Mouse (Mus musculus) limb, embryonic 15.5 days (tissue): ENCODE measurements around the gene Robo2. TPM values are rescaled to one million over a fixed set of nuclear protein-coding genes. Genes with fewer than 3 reads are reported as not detected.
"Not testable (repeated sequence)": the region's sequence is repeated elsewhere in the genome, so short reads cannot be mapped to it uniquely, and the experiment has no call there.

Source experiments
- ATAC-seq: fragments of 200-750 bp; cut with Nextera tagmentation; 2 replicates; pipeline ENCODE4 v1.8.0; 2017; ENCODE audit warnings: low read depth, moderate TSS enrichment; ENCODE audit not compliant: insufficient number of reproducible peaks, low FRiP score, low TSS enrichment
- H3K27ac ChIP-seq: fragments of 300-500 bp; sonication (generic); 2 replicates; pipeline ENCODE4 v1.5.1; 2015; ENCODE audit warnings: moderate library complexity, mild to moderate bottlenecking, inconsistent platforms
- H3K27me3 ChIP-seq: fragments of 300-500 bp; sonication (generic); 2 replicates; pipeline ENCODE4 v1.6.1; 2015; ENCODE audit warnings: inconsistent platforms
- H3K36me3 ChIP-seq: fragments of 300-500 bp; sonication (generic); 2 replicates; pipeline ENCODE4 v1.6.1; 2015; ENCODE audit warnings: inconsistent platforms
- H3K4me1 ChIP-seq: fragments of 300-500 bp; sonication (generic); 2 replicates; pipeline ENCODE4 v1.6.1; 2015; ENCODE audit warnings: inconsistent platforms
- H3K4me2 ChIP-seq: fragments of 300-500 bp; sonication (generic); 2 replicates; pipeline ENCODE4 v1.6.1; 2015; ENCODE audit warnings: mild to moderate bottlenecking, inconsistent platforms
- H3K4me3 ChIP-seq: fragments of 300-500 bp; sonication (generic); 2 replicates; pipeline ENCODE4 v1.5.1; 2015; ENCODE audit warnings: mild to moderate bottlenecking, inconsistent platforms
- H3K9ac ChIP-seq: fragments of 300-500 bp; sonication (generic); 2 replicates; pipeline ENCODE4 v1.6.1; 2015; ENCODE audit warnings: inconsistent platforms
- H3K9me3 ChIP-seq: fragments of 300-500 bp; sonication (generic); 2 replicates; pipeline ENCODE4 v1.6.1; 2016; ENCODE audit warnings: inconsistent platforms
- WGBS: fragments of 180-500 bp; shearing (Covaris S2); methylation state at CpG from one replicate; pipeline ENCODE4 v1.1.7; 2015; 5-methylcytosine and 5-hydroxymethylcytosine counted together
- polyA plus RNA-seq: library from polyadenylated mRNA; unstranded; fragments of >200 nt; fragmentation: Nextera tagmentation; extraction: Ambion mirVana; gene quantifications from 2 replicates; pipeline ENCODE4 v1.2.1, GENCODE M21; 2015

Gene Robo2
- polyA plus RNA-seq, 1 experiment from 2014 or later = 60.7 TPM

DNA sequence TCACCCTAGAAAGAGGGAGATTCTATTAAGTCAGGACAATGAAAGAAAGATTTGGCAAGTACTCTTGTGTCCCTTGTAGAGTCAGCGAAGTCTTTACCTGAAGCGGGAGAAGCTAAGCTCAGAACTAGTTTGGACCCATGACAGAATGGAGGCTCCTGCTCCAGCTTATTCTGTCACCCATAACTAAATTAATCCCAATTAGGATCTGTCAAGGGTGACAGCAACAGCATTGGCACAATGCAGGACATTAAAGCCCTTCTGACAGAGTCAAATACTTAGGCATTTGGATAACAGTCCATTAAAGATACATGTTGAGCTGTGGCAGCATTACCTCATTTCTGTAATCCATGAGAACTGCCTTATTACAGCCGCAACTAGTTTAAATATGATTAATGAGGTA, 298.5 kb downstream of the Robo2 start:
- Histone ChIP-seq H3K4me1 (no peaks in the 10 kb centered on the region), H3K9me3 (no peaks in the 10 kb centered on the region), H3K27ac (no peak overlapping the region), H3K4me2 (no peak overlapping the region), H3K4me3 (no peak overlapping the region), H3K27me3 (no peaks in the 10 kb centered on the region), H3K9ac (no peak overlapping the region), H3K36me3 (no peaks in the 10 kb centered on the region)
- no peak for ATAC-seq
- WGBS = 73% methylated on average over 3 of the region's 3 CpGs

- WGBS = 73% methylated on average over 4 of the region's 4 CpGs
Measured at GRCm38 (mm10) chr16:74111101-74111500, 300.5 kb downstream of the Robo2 start.

GRCm38 (mm10) chr16:74104449-74104848, 307.2 kb downstream of the Robo2 start:
- ATAC-seq, H3K4me1 ChIP-seq, H3K36me3 ChIP-seq, H3K4me3 ChIP-seq, H3K27ac ChIP-seq, H3K4me2 ChIP-seq, H3K9me3 ChIP-seq, H3K27me3 ChIP-seq, H3K9ac ChIP-seq: not testable (repeated sequence)
- whole genome bisulfite sequencing = 72% methylated on average over 8 of the region's 8 CpGs

More at GRCm38 (mm10) chr16:74111101-74111500, 300.5 kb downstream of the Robo2 start:
- no peaks in the 10 kb centered on the region for H3K36me3 ChIP-seq
- H3K27me3 ChIP-seq = no peaks in the 10 kb centered on the region
- no peak overlapping the region for H3K9ac ChIP-seq
- no peaks in the 10 kb centered on the region for H3K9me3 ChIP-seq
- no peak overlapping the region for H3K4me3 ChIP-seq
- no peak overlapping the region for H3K4me2 ChIP-seq
- no peak for ATAC-seq
- no peaks in the 10 kb centered on the region for H3K4me1 ChIP-seq
- no peak overlapping the region for H3K27ac ChIP-seq

- H3K36me3 ChIP-seq = no peaks in the 10 kb centered on the region
- no peak overlapping the region for H3K4me2 ChIP-seq
- H3K27ac ChIP-seq = peak overlapping the region; percentile 44
- no peaks in the 10 kb centered on the region for H3K27me3 ChIP-seq
- WGBS = 31% methylated on average over 7 of the region's 7 CpGs
- H3K9me3 ChIP-seq = no peaks in the 10 kb centered on the region
- H3K9ac ChIP-seq = no peak overlapping the region
- ATAC-seq = peak; percentile 69
- H3K4me1 ChIP-seq = peaks cover 12% of the 10 kb centered on the region; the same call in 1 of the 2 replicates
- no peak overlapping the region for H3K4me3 ChIP-seq
Measured at GRCm38 (mm10) chr16:74092997-74093801, 318.4 kb downstream of the Robo2 start.

DNA sequence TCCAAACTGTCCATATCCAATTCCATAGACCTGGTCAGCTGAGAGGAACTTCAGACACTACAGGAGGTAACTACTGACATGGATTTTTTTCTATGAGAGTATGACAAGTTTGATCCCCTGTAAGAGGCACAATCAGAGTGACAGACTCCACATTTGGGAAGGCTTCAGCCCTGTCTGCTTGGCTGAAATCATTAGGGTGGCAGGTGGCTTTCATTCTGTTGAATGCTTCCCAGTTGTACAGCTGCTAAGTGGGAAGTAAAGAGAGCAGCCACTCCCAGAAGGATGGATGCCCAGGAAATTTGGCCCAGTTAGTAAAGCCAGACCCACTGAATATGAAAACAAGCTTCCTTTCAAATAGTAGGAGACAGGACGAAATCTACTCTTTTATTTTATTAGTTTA, 321.7 kb downstream of the Robo2 start:
- 65% methylated on average over 1 of the region's 1 CpGs for WGBS
- ATAC-seq = no peak

DNA sequence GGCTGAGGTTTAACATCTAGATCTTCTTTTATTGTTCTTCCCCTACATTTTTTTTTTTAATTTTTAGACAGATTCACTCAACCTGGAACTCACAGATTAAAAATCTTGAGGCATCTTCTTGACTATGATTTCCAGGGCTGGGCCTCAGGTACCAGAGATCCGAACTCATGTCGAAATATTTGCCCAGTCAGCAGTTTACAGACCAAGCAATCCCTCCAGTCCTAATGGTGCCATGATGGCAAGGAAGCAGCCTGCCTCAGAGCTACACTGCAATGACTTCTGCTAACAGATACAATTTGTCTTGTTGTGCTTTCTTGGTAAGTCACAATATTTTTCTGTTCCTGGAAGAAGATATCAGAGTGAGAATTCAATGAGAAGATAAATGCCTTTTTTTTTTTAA, 327.4 kb downstream of the Robo2 start:
- H3K27me3 ChIP-seq = no peaks in the 10 kb centered on the region
- no peak overlapping the region for H3K9ac ChIP-seq
- H3K36me3 ChIP-seq = no peaks in the 10 kb centered on the region
- H3K4me3 ChIP-seq = no peak overlapping the region
- no peak for ATAC-seq
- no peak overlapping the region for H3K27ac ChIP-seq
- no peak overlapping the region for H3K4me2 ChIP-seq
- no peaks in the 10 kb centered on the region for H3K9me3 ChIP-seq
- WGBS = 89% methylated on average over 2 of the region's 2 CpGs
- no peaks in the 10 kb centered on the region for H3K4me1 ChIP-seq

More for the DNA sequence above, 321.7 kb downstream of the Robo2 start:
- H3K4me3 ChIP-seq = no peak overlapping the region
- H3K4me1 ChIP-seq = peaks cover 12% of the 10 kb centered on the region; the same call in 1 of the 2 replicates
- no peak overlapping the region for H3K27ac ChIP-seq
- H3K36me3 ChIP-seq = no peaks in the 10 kb centered on the region
- no peak overlapping the region for H3K4me2 ChIP-seq
- no peak overlapping the region for H3K9ac ChIP-seq
- H3K27me3 ChIP-seq = no peaks in the 10 kb centered on the region
- H3K9me3 ChIP-seq = no peaks in the 10 kb centered on the region

DNA sequence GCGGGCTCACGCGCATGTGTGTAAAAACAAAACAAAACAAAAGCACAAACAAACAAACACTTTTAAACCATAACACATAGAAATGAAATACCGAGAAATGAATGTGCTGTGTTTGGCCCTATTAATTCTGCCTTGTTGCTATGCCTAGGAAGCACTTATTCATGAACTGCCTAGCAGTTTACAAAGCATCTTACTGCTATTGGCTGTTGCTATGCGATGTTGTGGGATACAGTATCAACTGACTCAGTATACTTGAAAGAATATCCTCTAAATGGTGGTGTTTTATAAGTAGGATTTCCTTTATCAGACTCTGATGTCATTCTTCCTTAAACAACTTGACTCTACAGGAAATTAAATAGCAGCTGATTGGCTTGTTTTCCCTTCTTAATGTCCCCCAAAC, 339.0 kb downstream of the Robo2 start:
- Histone ChIP-seq H3K4me2 (no peak overlapping the region), H3K4me1 (no peaks in the 10 kb centered on the region), H3K9me3 (no peaks in the 10 kb centered on the region), H3K27ac (no peak overlapping the region), H3K36me3 (no peaks in the 10 kb centered on the region), H3K27me3 (no peaks in the 10 kb centered on the region), H3K9ac (no peak overlapping the region), H3K4me3 (no peak overlapping the region)
- ATAC-seq = no peak
- 92% methylated on average over 5 of the region's 5 CpGs for WGBS

GRCm38 (mm10) chr16:74070628-74071027, 341.0 kb downstream of the Robo2 start:
- 38% methylated on average over 7 of the region's 7 CpGs for WGBS
- no peak overlapping the region for H3K4me2 ChIP-seq
- no peak for ATAC-seq

GRCm38 (mm10) chr16:74065958-74066357, 345.7 kb downstream of the Robo2 start:
- Histone ChIP-seq H3K27ac (no peak overlapping the region), H3K4me3 (no peak overlapping the region), H3K9me3 (no peaks in the 10 kb centered on the region), H3K9ac (no peak overlapping the region), H3K4me1 (no peaks in the 10 kb centered on the region), H3K27me3 (no peaks in the 10 kb centered on the region), H3K36me3 (no peaks in the 10 kb centered on the region), H3K4me2 (no peak overlapping the region)
- ATAC-seq = no peak
- 65% methylated on average over 2 of the region's 2 CpGs for WGBS

More at GRCm38 (mm10) chr16:74070628-74071027, 341.0 kb downstream of the Robo2 start:
- H3K9ac ChIP-seq = no peak overlapping the region
- H3K36me3 ChIP-seq = no peaks in the 10 kb centered on the region
- H3K9me3 ChIP-seq = no peaks in the 10 kb centered on the region
- no peaks in the 10 kb centered on the region for H3K4me1 ChIP-seq
- H3K4me3 ChIP-seq = no peak overlapping the region
- no peaks in the 10 kb centered on the region for H3K27me3 ChIP-seq
- no peak overlapping the region for H3K27ac ChIP-seq

DNA sequence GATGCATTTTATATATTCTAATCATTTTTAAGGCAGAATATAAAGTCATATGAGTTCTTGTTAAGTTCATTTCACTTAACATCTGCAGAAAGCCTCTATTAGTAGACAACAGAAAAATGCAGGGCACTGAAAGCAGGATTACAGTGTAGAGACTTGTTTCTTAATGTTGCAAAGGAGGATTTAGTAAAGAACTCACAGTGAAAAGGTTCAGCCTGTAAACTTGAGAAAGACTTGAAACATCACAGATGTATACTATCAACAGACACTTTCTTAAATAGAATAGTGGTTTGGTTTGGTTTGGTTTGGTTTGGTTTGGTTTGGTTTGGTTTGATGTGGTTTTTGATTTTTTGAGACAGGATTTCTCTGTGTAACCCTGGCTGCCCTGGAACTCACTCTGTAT, 349.7 kb downstream of the Robo2 start:
- no peak for ATAC-seq

DNA sequence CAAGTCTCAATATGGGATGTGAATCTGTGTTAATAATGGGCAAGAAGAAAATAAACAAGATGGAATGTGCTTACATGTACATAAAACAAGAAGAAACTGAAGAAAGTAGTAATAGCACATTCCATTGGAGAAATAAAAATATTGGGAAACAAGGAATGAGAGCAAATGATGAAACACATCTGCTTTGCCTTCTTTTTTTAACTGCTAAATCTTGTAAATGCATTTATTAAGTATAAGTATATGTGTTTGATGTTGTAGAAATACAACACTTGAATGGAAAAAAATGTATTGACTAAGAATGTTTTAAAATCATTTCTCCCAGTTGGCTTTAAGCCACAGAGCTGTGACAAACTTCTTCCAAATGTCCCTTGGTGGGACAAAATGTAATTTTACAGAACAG, 350.1 kb downstream of the Robo2 start:
- Histone ChIP-seq H3K9ac (no peak overlapping the region), H3K4me1 (no peaks in the 10 kb centered on the region), H3K36me3 (no peaks in the 10 kb centered on the region), H3K4me2 (no peak overlapping the region), H3K9me3 (no peaks in the 10 kb centered on the region), H3K27ac (no peak overlapping the region), H3K4me3 (no peak overlapping the region), H3K27me3 (no peaks in the 10 kb centered on the region)
- no peak for ATAC-seq

More for the DNA sequence above, 349.7 kb downstream of the Robo2 start:
- Histone ChIP-seq H3K9me3 (no peaks in the 10 kb centered on the region), H3K4me2 (no peak overlapping the region), H3K27ac (no peak overlapping the region), H3K36me3 (no peaks in the 10 kb centered on the region), H3K4me1 (no peaks in the 10 kb centered on the region), H3K27me3 (no peaks in the 10 kb centered on the region), H3K4me3 (no peak overlapping the region), H3K9ac (no peak overlapping the region)

- Histone ChIP-seq H3K27me3 (no peaks in the 10 kb centered on the region), H3K9ac (no peak overlapping the region), H3K4me3 (no peak overlapping the region), H3K27ac (no peak overlapping the region), H3K36me3 (no peaks in the 10 kb centered on the region), H3K4me1 (peaks cover 12% of the 10 kb centered on the region; the same call in 1 of the 2 replicates), H3K9me3 (no peaks in the 10 kb centered on the region), H3K4me2 (no peak overlapping the region)
- no peak for ATAC-seq
- WGBS = 70% methylated on average over 2 of the region's 2 CpGs
Measured at GRCm38 (mm10) chr16:74056886-74057285, 354.7 kb downstream of the Robo2 start.
